Mouse (Mus musculus): ENCODE measurements at regions not wholly inside any gene's neighbourhood (a gene's known extent, or its start where the extent isn't known, plus 50 kb on each side); places are given as distances from the start of the nearest gene placed in this dataset.
"Not testable (repeated sequence)": the region's sequence is repeated elsewhere in the genome, so short reads cannot be mapped to it uniquely, and the experiment has no call there.

DNA sequence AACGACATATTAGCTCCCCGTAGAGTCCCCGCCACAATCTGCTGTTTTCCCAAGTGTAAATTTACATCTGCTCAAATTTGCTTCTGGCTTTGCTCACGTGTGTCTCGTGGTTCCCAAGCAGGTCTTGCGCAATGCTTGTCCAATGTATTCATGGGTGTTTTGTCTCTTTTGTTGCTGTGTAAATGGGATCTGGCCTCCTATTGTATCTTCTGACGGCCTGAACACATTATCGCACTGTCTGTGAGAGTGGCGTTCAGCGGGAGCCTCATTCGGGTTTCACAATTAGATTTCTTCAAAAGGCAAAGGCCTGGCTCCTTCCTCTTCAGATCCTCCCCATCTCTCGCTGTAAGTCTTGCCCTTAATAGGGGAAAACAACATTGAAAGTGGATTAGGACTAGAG lies 274.5 kb downstream of the Fam19a5 start:
- no peak for DNase-seq

DNA sequence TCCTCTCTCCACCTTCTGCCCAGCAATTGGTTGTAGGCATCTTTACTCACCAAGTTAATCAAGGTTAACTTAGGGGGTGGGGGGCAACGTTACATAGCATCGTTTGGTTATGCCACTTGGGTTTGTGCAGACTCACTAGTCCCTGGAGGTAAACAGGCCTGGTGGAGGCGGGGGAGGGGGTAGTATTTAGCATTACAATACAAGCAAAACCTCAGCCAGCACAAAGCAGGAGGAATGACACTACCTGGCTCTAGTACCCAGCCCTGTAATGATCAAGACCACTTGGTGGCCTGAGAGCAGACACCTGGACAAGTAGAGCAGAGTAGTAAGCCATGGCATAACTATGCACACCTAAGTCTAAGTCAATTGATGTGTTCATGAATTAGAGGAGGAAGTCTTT lies 298.0 kb downstream of the Fam19a5 start:
- DNase-seq: no peak

DNA sequence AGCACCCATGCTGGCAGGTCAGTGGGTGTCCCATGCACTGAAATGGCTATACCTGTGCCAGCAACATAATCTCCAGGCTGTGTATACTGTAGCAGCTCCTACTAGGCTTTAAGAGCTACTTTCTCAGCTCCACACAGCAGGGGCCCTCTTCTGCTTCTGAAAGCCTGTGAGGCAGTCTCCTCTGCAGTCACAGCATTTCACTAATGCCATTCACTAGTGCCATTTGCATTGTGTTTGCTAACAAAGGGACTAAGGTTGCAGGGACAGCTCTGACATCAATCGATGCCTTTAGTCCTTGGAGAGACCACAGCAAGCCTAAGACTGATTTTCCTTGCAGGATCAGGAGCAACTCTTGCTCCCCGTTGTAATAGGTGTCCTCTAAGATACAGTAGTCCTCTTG lies 315.0 kb downstream of the Fam19a5 start:
- no peak for DNase-seq

DNA sequence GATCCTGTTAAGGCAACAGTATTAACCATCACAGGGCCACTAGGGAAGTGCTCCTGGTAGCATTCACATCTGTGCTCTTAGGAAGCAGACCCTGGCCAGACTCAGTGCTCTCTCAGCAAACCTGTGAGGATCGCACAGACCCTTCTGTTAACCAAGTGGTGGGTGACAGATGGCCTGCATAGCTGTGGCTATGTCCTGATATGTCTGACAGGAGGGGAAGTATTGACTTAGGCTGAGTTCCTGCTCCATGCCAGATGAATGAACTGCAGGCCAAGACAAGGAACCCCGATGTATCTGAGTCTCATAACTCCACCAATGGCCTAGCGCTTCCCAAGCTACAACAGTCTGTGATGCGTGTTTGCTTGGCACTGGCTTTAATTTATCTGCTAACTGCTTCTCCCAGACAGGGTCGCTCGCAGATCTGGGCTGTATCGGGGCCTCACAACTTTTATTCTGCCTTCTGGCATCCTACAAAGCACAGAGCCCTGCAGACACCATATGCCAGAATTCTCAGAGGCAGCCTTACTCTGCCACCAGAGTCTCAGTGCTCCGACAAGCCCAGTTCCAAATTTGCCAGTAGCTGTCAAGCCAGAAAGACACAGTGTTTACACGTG lies 332.3 kb downstream of the Fam19a5 start:
- no peak for DNase-seq

DNA sequence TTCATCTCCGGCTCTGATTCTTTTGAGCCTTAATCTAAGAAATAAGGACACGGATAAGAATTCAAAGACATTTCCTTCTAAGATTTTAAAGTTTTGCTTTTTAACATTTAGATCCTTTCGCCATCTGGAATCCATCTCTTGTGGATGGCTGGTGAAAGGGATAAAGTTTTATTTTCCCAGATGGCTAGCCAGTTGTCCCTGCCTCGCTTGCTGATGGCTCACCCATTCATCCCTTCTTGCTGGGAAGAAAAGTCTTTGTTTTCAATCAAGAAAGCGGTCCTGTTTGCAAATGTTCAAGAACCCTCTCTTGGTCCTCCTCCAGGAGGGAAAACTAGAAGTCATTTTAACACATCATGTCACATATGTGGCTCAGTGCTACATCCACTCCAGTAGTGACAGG lies 346.8 kb downstream of the Fam19a5 start:
- DNase-seq: no peak

DNA sequence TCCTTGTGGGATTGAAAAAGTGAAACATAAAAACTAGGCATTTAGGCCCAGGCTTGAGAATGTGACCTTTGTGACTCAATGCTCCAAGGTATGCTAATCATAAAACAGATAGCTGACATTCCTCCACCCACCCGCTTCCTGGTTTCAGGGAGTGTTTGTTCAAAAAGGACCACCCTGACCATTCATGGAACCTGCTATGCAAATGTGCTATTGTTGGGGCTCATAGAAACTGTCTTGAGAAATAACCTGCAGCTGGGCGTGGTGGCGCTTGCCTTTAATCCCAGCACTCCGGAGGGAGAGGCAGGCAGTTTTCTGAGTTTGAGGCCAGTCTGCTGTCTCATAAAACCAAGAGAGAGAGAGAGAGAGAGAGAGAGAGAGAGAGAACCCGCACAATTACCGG lies 350.8 kb downstream of the Fam19a5 start:
- not testable (repeated sequence) for DNase-seq

DNA sequence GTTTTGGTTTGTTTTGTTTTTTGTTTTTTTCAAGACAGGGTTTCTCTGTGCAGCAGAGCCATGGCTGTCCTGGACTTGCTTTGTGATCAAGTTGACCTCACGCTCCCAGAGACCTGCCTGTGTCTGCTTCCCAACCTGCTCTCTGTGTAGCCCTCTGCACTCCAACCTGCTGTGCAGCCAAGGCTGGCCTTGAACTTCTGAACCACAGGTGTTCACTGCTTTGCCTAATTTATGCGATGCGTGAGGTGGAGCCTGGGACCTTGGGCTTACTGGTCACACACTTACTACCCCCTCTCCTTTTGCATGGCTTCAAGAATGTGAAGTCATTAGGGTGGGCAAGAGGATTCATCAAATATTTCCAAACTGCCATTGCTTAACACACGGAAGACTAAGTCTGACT lies 354.6 kb downstream of the Fam19a5 start:
- DNase-seq: no peak

DNA sequence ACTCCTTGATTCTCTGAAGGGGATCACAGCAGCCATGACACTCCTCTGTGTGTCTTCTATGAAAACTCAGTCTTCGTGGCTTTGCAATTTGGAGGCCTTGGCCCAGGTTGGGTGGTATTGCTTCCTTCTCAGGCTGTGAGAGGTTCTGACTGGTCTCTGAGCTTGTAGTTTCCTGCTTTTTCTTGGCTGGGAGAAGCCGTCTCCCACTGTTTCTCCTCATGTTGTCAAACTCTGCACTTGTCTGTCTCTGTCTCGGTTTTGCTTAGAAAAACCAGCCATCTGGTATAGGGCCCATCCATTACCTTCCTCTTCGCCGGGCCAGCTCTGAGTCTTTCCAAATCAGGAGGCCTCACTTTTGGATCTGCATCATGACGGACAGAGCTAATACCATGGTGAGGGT lies 360.3 kb downstream of the Fam19a5 start:
- DNase-seq: no peak

DNA sequence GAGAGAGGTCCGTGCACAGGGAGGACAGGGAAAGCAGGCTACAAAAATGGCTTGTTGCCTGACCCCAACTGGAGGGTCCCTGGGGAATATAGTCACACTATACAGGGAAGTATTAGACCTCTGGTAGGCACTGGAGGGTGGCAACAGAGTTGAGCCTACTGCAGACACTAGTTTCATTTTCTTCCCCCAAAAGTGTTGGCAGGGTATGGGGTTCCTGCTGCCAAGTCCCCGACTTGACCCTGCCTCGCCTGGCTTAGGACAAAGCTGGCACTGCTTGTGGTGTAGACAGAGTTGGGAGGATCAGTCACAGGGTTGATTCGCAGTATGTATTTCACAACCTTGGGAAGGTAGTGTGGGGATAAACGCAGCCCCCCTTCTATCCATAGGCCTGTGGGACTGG lies 362.2 kb downstream of the Fam19a5 start:
- no peak for DNase-seq

DNA sequence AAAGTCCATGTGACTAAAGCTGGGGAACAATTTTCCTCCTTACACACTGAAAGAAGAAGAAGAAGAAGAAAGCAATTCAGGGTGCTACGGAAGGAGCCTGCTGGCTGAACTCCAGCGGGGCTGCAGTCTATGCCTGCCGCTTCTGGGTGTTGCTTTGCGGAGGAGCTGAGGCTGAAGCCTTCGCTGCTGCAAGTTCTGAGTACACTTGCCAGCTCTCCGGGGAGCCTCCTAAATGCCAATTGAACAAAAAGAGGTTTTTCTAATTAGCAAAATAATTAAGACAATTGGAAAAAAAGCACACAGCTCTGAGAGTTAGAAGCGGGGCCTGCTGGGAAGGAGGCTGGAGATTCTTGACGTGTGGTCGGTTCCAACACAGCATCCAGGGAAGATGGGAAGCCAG lies 378.0 kb downstream of the Fam19a5 start:
- DNase-seq: no peak

DNA sequence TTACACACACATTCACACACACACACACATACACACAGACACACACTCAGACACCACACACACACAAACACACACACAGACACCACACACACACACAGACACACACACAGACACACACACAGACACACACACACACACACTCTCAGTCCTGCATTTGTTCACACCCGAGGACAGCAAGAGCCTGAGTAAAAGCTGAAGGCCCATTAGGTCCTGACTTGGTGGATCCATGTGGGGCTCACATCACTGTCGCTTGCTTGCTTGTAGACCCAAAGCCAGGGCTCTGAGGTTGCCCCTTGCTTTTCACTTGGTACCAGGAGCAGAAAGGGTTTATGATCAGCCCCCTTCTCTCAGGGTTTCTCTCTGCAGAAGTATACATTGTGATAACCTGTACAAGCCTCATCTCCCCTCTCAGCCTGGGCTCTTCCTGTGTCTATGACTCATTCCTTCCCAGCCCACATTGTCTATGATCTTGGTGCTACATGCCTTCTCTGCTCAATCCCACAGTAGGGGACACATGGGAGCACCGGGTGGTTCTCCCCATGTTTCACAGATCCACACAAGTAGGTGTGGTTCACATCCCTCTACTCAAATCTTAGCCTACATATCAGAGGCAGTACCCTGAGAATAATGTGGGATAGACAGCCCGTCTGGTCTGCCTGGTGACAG lies 378.8 kb downstream of the Fam19a5 start:
- DNase-seq: no peak

DNA sequence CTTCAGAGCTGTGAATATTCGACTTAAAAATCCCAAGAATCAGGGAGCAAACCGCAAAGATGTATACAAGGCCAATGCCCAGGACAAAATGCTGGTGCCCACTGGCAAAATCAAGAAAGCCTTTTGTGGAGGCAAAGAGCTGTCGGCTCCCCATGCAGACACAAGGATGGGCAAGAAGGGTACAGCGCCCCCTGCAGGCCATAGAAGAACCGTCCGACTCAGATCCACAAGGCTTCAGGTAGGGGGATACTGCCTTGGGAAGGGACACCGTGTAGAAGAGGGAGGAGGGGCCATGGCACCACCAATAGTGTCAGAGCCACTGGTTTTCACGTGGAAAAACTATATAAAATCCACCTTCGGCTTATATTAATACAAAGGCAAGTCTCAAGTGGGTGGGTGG lies 379.8 kb downstream of the Fam19a5 start:
- no peak for DNase-seq

DNA sequence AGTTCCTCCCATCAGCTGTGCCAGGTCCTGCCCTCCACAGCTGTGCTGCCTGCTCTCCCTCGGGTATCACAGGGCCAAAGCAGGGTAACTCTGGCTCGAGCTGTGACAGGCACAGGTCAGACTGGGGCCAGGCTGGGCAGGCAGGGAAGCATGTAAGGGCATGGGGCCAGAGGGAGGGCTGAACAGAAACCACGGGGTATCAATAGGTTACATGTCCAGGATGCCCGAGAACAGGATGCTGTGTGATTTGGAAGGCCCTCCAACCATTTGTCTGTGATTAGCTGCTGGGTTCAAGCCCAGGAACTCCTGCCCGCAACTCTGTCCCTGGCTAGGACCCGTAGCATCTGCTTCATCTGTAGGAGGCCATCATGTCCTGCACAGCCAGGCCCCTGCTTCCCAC lies 391.9 kb downstream of the Fam19a5 start:
- no peak for DNase-seq

DNA sequence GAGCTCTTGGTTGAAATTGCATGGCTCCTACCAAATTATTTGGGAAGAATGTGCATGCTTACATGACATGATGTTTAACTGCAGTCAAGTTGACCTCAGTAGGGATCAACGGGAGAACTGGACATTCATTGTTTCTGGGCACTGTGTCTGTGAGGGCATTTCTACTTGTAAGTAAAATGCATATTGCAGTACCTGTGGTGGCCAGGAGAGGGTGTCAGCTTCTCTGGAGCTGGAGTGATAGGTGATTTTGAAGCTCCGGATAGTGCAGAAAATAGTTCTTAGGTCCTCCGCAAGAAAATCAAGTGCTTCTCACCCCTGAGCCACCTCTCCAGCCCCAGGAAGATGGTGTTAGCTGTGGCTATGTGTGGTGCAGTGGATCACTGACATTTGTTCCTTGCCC lies 396.7 kb downstream of the Fam19a5 start:
- DNase-seq: peak; percentile 49

DNA sequence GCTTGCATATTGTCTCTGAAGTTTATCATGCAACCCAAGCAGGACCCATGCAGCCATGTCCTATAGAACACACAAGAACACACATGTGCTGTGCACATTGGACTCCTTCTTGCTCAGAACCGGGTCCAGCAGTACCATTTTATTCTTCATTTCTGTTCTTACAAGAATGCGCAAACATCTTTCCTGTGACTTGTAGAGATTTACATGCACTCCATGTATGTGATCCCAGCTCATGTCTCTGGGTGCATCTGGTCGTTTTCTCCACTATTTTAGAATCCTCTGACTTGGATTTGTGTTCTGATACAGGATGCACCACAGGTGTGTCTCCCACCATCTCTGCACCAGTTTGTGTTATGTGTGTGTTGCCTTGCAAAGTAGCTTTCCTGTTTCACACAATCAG lies 408.4 kb downstream of the Fam19a5 start:
- no peak for DNase-seq

DNA sequence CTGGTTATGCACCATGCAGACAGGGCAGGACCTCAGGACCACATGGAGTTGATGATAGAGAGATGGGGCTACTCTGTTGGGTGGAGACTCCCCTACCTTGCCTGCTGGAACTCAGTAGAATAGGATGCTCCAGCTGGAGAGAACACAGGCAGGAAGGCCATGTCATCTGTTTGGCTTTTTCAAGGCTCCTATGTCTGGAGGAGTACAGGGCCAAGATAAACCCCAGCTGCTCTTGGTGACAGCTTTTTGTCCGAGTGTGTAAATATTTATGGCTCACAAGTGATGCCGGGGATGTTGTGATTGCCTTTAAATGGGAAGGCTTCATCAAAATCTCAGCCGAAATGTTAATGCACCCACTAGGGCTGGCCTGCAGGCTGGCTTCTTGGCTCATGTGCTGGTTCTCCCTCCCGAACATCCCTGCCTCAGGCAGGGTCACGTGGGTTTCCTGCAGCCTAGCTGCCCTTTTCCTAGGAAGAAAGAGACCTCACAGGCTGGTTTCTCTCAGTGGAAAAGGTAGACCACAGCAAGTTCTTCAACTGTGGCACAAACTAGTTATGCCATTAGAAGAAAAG lies 411.7 kb downstream of the Fam19a5 start:
- no peak for DNase-seq

DNA sequence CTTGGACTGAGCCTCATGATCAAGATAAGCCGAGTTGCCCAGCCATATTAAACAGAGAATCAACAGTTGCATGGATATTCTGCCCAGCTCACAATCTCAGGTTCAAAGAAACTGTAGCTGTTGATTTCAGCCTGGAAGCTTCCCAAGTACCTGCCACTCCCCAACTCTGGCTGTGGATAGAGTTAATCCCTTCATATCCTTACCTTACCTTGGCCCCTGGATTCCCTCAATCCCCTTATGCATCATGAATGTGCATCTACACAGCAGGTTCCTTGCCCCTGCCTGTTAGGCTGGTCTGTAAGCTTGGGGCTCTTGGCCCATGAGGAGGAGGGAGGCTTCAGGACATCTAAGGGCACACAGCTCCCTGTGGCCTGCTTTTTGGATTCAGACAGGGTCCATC lies 414.8 kb downstream of the Fam19a5 start:
- DNase-seq: no peak

DNA sequence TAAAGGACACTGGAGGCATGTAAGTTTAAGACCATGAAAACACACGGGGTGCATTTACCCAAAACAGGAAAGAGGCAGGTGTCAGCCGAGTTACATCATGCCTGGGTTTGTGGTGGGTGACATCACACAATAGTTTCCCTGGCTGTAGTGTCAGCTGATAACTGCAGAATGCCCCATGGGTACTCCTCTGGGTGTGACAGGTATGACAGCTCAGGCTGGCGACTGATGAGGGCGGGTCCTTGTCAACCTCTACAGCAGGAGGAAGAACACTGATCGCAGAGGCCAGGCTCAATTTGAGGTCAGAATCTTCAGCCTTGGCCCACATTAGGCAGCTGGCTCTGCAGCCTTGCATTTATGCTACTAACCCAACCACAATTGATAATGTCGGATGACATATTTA lies 428.5 kb downstream of the Fam19a5 start:
- DNase-seq: no peak

DNA sequence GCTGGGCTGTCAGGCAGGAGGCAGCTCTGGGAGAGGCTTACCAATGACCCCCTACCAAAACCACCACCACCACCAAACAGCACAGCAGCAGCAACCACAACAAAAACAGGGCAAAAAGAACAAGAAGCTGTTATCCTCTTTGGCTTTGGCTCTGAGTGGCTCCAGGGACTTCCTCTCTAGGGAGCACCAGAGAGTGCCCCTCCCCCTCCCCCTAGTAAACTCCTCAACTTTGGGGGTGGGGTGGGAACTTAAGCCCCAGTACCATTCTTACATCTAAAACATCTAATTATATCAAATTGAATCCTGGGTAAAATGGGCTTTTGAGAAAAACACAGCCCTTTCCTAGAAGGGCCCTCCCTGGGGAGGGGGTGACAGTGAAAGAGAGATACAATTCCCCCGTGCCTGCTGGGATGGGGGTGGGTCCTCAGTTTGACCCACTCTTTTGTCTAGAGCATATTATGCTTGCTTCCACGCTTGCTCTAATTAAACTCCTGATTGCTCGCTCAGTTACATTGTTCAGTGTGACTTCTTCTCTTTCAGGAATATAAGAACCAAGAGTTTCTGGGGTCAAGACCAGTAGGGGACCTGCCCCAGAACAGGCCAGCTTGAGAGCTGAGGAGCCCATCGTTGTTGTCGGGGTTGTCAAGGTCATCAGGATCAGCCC lies 443.4 kb downstream of the Fam19a5 start:
- DNase-seq: no peak

DNA sequence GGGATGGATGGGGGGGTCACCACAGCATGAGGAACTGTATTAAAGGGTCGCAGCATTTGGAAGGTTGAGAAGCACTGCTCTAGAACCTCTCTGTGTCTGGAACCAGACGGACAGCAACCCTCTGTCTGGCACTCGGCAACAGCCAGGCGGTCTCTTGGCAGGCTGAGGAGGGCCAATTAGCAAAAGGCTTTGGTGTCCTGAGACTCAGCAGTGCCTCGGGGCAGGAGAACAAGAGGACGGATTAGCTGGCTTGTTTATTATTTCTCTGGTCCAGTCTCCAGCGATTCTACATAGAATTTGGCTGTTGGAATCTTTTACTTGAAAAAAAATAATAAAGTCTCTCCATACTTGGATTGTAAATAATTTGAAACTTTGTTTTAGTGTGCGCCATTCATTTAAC lies 450.4 kb downstream of the Fam19a5 start:
- no peak for DNase-seq

DNA sequence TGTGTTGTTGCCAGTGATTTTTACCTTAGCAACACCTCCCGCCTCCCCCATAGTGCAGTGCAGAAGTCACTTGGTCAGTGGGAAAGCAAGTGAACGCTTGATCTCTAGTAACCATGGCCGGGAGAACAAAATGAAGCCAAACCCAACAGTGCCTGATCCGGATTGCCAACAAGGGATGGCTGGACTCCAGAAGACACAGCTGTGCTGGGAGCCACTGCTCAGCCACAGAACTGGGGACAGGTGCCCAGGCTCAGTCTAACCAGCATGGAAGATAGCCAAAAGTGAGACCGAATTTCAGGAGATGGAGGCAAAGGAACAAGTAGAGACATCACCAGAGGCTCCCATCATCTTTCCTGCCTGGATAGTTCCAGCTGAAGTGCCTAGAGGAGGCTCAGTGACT lies 473.0 kb downstream of the Fam19a5 start:
- no peak for DNase-seq

DNA sequence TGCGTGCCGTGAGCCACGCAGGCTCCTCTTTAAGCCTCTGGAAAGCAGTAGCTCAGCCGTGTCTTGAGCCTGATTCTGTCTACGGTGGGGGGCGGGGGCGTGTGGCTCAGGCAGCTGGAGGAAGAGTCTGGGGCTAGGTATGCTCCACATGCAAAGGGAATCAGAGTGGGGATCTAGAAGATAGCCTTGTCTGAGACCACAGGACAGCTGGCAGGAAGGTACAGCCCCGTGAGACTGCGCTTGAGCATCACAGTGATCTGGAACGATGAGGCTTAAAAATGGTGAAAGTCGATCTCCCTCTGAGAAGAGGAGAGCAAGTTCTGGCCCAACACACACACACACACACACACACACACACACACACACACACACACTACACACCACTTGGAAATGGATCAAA lies 488.7 kb downstream of the Fam19a5 start:
- DNase-seq: no peak

DNA sequence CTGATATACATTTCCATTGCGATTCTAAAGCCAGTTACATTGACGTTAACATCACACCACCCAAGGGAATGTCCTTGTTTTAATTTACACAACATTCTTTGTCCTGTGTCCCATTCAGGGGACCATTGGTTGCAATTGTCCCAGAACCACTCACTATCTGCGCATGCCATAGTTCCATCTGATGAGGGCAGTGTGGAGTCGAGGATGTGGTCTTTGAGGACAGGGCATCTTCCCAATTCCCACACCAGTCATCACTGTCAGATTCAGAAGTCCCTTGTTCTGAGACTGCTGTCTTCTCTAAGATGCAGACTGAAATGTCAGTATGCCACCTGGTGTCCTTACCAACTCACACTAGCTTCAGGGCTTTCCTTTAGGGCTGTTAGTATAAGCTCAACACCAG lies 489.6 kb downstream of the Fam19a5 start:
- no peak for DNase-seq

DNA sequence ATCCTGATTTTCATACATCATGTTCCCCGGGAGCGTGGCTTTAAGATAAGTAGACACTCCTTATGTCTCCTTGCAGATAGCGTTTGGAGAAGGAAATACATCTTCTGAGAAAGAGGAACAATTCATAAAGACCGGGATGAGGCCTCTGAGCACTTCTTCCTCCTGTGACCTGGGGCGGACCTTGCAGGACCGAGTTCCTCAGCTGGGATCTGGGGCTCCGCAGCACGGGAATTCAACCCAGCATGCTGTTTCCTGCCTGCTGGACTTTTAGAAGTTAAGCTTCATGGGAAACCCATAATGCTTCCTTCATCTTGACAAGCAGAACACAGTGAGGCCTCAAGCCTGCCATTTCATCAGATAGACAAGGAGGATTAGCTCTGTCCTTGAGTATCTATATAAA lies 491.4 kb downstream of the Fam19a5 start:
- DNase-seq: no peak

All from kidney, postnatal 10 days (tissue).